Mouse (Mus musculus) ES-Bruce4 (cell line): ENCODE measurements at regions not wholly inside any gene's neighbourhood (a gene's known extent, or its start where the extent isn't known, plus 50 kb on each side); places are given as distances from the start of the nearest gene placed in this dataset.

ENCODE experiments used
- CTCF ChIP-seq: IDR thresholded peaks from one replicate; pipeline ENCODE4 v1.8.1; 2011; ENCODE audit warnings: low read depth, low read length
- POLR2A ChIP-seq: IDR thresholded peaks from one replicate; pipeline ENCODE4 v1.8.1; 2011; ENCODE audit warnings: low read length; ENCODE audit not compliant: insufficient read depth

GRCm38 (mm10) chr9:47076946-47077345 is 78.4 kb downstream of the Gm4791 start:
- no peak for TF ChIP-seq CTCF
- TF ChIP-seq POLR2A: no peak
